Mouse (Mus musculus) kidney, postnatal 0 days (tissue): ENCODE data around the gene Vezf1. TPM values are rescaled to one million over a fixed set of nuclear protein-coding genes. Genes with fewer than 3 reads are reported as not detected.

Experiments used
- ATAC-seq: fragments of 200-750 bp; cut with Nextera tagmentation; replicated peaks from 2 replicates; pipeline ENCODE4 v1.8.0; 2017; ENCODE audit warnings: low read depth, moderate number of reproducible peaks, moderate TSS enrichment, moderate library complexity; ENCODE audit not compliant: low FRiP score
- DNase-seq: peaks from one replicate; pipeline ENCODE4 v3.0.0-alpha.2; 2016; ENCODE audit warnings: low spot score
- H3K27ac ChIP-seq: fragments of 300-500 bp; sonication (generic); 2 replicates; pipeline ENCODE4 v1.5.1; 2014; ENCODE audit warnings: mild to moderate bottlenecking
- H3K27me3 ChIP-seq: fragments of 300-500 bp; sonication (generic); 2 replicates; pipeline ENCODE4 v1.6.1; 2014; ENCODE audit warnings: low read length, mixed read lengths; ENCODE audit not compliant: insufficient read depth
- H3K36me3 ChIP-seq: fragments of 300-500 bp; sonication (generic); 2 replicates; pipeline ENCODE4 v1.6.1; 2014; ENCODE audit warnings: low read length, mixed read lengths; ENCODE audit not compliant: insufficient read depth
- H3K4me1 ChIP-seq: fragments of 300-500 bp; sonication (generic); replicated peaks from 2 replicates; pipeline ENCODE4 v1.6.1; 2014; ENCODE audit warnings: antibody characterized with exemption, low read length, mixed read lengths; ENCODE audit not compliant: insufficient read depth
- H3K4me2 ChIP-seq: fragments of 300-500 bp; sonication (generic); 2 replicates; pipeline ENCODE4 v1.6.1; 2014; ENCODE audit warnings: mild to moderate bottlenecking, low read length, moderate library complexity, mixed read lengths
- H3K4me3 ChIP-seq: fragments of 300-500 bp; sonication (generic); replicated peaks from 2 replicates; pipeline ENCODE4 v1.5.1; 2014; ENCODE audit warnings: low read depth, low read length
- H3K9ac ChIP-seq: fragments of 300-500 bp; sonication (generic); 2 replicates; pipeline ENCODE4 v1.6.1; 2014; ENCODE audit warnings: low read depth, low read length
- H3K9me3 ChIP-seq: fragments of 300-500 bp; sonication (generic); replicated peaks from 2 replicates; pipeline ENCODE4 v1.6.1; 2016; ENCODE audit warnings: low read length, inconsistent platforms, mixed read lengths
- CTCF ChIP-seq: IDR thresholded peaks from 2 replicates; pipeline ENCODE4 v1.5.1; 2016; ENCODE audit warnings: antibody characterized with exemption, low read depth, mild to moderate bottlenecking, moderate library complexity
- WGBS: fragments of 180-500 bp; shearing (Covaris S2); extraction: QIAGEN DNeasy Blood & Tissue Kit; methylation state at CpG from one replicate; pipeline ENCODE4 v1.1.7; 2014; 5-methylcytosine and 5-hydroxymethylcytosine counted together
- polyA plus RNA-seq: library from polyadenylated mRNA; unstranded; fragments of >200 nt; fragmentation: Nextera tagmentation; extraction: Ambion mirVana; gene quantifications from 2 replicates; pipeline ENCODE4 v1.2.1, GENCODE M21; 2015

The Vezf1 gene
- polyA plus RNA-seq, 1 experiment from 2014 or later: 39.8 TPM

DNA sequence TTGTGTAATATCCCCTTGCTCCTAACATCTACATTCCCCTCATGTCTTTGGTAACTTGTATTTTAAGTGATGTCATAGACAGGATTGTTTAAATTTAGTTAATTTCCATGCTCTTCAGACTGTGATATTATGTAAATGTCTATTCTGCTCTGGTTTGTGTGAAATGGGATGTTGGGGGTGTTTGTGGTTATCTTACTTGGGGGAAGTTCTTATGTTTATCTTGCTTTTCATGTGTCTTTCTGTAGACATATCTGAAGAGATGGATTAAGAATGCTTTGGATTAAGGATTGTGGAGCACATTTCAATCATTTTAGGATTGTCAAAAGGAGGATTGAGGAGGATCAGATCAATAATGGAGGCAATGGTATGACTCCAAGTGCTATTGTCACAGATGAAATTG, 18.3 kb upstream of the Vezf1 start:
- no peak overlapping the region for H3K27ac ChIP-seq

DNA sequence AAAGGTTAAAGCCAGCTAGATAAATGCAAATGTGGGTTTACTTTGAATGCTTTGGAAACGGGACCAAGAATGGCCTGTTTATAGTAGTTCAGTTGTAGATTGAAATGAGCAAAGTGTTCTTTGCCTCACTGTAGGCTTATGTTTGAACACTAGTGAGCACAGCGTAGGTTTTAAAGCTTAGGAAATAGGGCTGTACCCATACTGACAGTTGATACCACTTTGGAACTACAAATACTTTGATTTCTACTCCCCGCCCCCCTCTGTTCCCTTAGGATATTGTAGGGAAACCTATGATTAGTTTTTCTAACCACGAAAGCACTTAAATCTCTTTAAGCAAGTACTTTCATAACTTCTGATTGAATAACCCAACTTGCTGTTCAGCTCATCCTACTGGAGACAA, 15.4 kb upstream of the Vezf1 start:
- ATAC-seq (no peak), DNase-seq (no peak)
- Histone ChIP-seq H3K4me1 (0 out of 2 replicates have a peak, but pooled peaks cover 7% of the 10 kb centered on the region), H3K9me3 (no peaks in the 10 kb centered on the region), H3K27ac (no peak overlapping the region), H3K27me3 (no peaks in the 10 kb centered on the region), H3K4me2 (no peak overlapping the region), H3K36me3 (no peaks in the 10 kb centered on the region), H3K9ac (no peak overlapping the region), H3K4me3 (no peak overlapping the region)
- 79% methylated on average over 4 of the region's 4 CpGs for WGBS
- no peak for TF ChIP-seq CTCF

More for the DNA sequence above, 18.3 kb upstream of the Vezf1 start:
- 0 out of 2 replicates have a peak, but pooled peaks cover 7% of the 10 kb centered on the region for H3K4me1 ChIP-seq
- no peaks in the 10 kb centered on the region for H3K27me3 ChIP-seq
- ATAC-seq (no peak), DNase-seq (no peak)
- H3K36me3 ChIP-seq: no peaks in the 10 kb centered on the region
- H3K9ac ChIP-seq: no peak overlapping the region
- TF ChIP-seq CTCF: no peak
- H3K4me2 ChIP-seq: peak overlapping the region; percentile 60
- H3K9me3 ChIP-seq: no peaks in the 10 kb centered on the region
- peak overlapping the region; percentile 98 for H3K4me3 ChIP-seq

DNA sequence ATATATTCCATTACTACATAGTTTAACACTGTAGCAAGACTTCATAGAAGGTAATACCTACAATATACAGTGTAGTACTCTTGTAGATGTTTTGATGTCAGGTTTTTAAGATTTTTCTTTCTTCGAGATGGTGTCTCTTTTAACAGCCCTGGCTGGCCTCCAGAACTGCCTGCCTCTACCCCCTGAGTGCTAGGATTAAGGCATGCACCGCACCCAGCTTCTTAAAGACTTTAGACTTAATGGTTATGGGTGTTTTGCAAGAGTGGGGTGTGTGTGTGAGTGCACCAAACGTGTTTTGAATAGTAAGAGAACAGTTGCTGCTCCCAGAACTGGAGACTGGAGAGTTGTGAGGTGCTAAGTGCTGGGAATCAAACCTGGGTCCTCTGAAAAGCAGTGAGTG, 14.3 kb upstream of the Vezf1 start:
- H3K4me2 ChIP-seq: no peak overlapping the region
- H3K4me3 ChIP-seq: no peak overlapping the region
- no peak for TF ChIP-seq CTCF
- H3K27ac ChIP-seq: no peak overlapping the region
- no peak for ATAC-seq
- WGBS: 58% methylated on average over 3 of the region's 3 CpGs
- no peaks in the 10 kb centered on the region for H3K9me3 ChIP-seq
- no peaks in the 10 kb centered on the region for H3K27me3 ChIP-seq
- no peak for DNase-seq
- 0 out of 2 replicates have a peak, but pooled peaks cover 7% of the 10 kb centered on the region for H3K4me1 ChIP-seq
- H3K36me3 ChIP-seq: no peaks in the 10 kb centered on the region
- H3K9ac ChIP-seq: no peak overlapping the region

GRCm38 (mm10) chr11:88054589-88054988, 13.5 kb upstream of the Vezf1 start:
- Histone ChIP-seq H3K9me3 (no peaks in the 10 kb centered on the region), H3K27me3 (no peaks in the 10 kb centered on the region), H3K4me3 (no peak overlapping the region), H3K4me2 (no peak overlapping the region), H3K36me3 (no peaks in the 10 kb centered on the region), H3K4me1 (0 out of 2 replicates have a peak, but pooled peaks cover 3% of the 10 kb centered on the region), H3K27ac (no peak overlapping the region), H3K9ac (no peak overlapping the region)
- DNase-seq (peak; percentile 72), ATAC-seq (0 out of 2 replicates have a peak, but pooled peaks have one; percentile 11)
- 70% methylated on average over 1 of the region's 1 CpGs for WGBS
- TF ChIP-seq CTCF: peak; percentile 76

GRCm38 (mm10) chr11:88055777-88056176, 12.3 kb upstream of the Vezf1 start:
- Histone ChIP-seq H3K36me3 (no peaks in the 10 kb centered on the region), H3K4me1 (0 out of 2 replicates have a peak, but pooled peaks cover 1% of the 10 kb centered on the region), H3K9ac (no peak overlapping the region), H3K27me3 (no peaks in the 10 kb centered on the region), H3K4me3 (no peak overlapping the region), H3K9me3 (no peaks in the 10 kb centered on the region), H3K27ac (no peak overlapping the region), H3K4me2 (no peak overlapping the region)
- no peak for TF ChIP-seq CTCF
- no peak for ATAC-seq
- DNase-seq: no peak
- 79% methylated on average over 2 of the region's 2 CpGs for WGBS

GRCm38 (mm10) chr11:88057788-88058187, 10.3 kb upstream of the Vezf1 start:
- WGBS: 79% methylated on average over 2 of the region's 2 CpGs
- no peak overlapping the region for H3K4me2 ChIP-seq

GRCm38 (mm10) chr11:88059141-88059540, 8.9 kb upstream of the Vezf1 start:
- no peak overlapping the region for H3K27ac ChIP-seq
- H3K4me2 ChIP-seq: no peak overlapping the region
- DNase-seq: peak; percentile 95
- H3K9ac ChIP-seq: no peak overlapping the region
- peak; percentile 87 for TF ChIP-seq CTCF
- H3K9me3 ChIP-seq: no peaks in the 10 kb centered on the region
- H3K36me3 ChIP-seq: no peaks in the 10 kb centered on the region
- WGBS: 48% methylated on average over 2 of the region's 2 CpGs
- peak; percentile 81 for ATAC-seq
- no peak overlapping the region for H3K4me3 ChIP-seq
- H3K4me1 ChIP-seq: no peaks in the 10 kb centered on the region
- H3K27me3 ChIP-seq: no peaks in the 10 kb centered on the region

More at GRCm38 (mm10) chr11:88057788-88058187, 10.3 kb upstream of the Vezf1 start:
- no peak overlapping the region for H3K9ac ChIP-seq
- no peaks in the 10 kb centered on the region for H3K27me3 ChIP-seq
- H3K4me3 ChIP-seq: no peak overlapping the region
- ATAC-seq (no peak), DNase-seq (no peak)
- H3K27ac ChIP-seq: no peak overlapping the region
- no peaks in the 10 kb centered on the region for H3K4me1 ChIP-seq
- peak; percentile 32; the same call in 1 of the 2 replicates for TF ChIP-seq CTCF
- H3K9me3 ChIP-seq: no peaks in the 10 kb centered on the region
- H3K36me3 ChIP-seq: no peaks in the 10 kb centered on the region
